Mouse (Mus musculus): ENCODE measurements around the gene Cdkn1b. TPM values are rescaled to one million over a fixed set of nuclear protein-coding genes. Genes with fewer than 3 reads are reported as not detected.

The Cdkn1b gene
- polyA plus RNA-seq, 1 experiment from 2014 or later = 16.1 TPM

DNA sequence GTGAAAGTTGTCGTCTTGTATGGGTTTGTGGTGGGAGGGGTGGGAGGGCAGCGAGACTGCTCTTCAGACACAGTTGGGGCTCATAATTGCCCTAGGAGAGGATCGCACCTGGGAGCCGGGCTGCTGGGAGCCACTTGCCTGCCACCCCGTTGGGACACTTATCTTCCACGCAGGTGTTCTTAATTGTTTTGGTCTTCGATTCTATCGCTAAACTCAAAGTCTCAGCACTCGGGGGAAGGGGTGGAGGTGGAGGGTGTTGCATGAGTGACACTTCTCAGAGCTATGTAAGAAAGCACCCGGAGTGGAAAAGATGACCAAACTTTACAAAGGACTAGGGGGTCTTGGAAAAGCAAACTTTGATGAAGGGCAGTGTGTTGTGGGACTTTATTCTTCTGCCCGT is 3.6 kb upstream of the Cdkn1b start:
- peak overlapping the region; percentile 55 for H3K9ac ChIP-seq (ENCODE audit: low read length)
- H3K36me3 ChIP-seq (ENCODE audit: control insufficient read depth, insufficient read depth, low read length) = no peaks in the 10 kb centered on the region
- peaks cover 3% of the 10 kb centered on the region for H3K4me1 ChIP-seq (ENCODE audit: control insufficient read depth, insufficient read depth, low read length)
- no peaks in the 10 kb centered on the region for H3K27me3 ChIP-seq (ENCODE audit: control insufficient read depth, insufficient read depth, low read length)
- no peaks in the 10 kb centered on the region for H3K9me3 ChIP-seq (ENCODE audit: control insufficient read depth, low read length)
- H3K4me3 ChIP-seq (ENCODE audit: low read depth, low read length) = peak overlapping the region; percentile 41
- ATAC-seq (ENCODE audit: insufficient number of reproducible peaks, low FRiP score, low TSS enrichment, low read depth) = no peak
- peak overlapping the region; percentile 72 for H3K4me2 ChIP-seq (ENCODE audit: low read depth, severe bottlenecking)
- H3K27ac ChIP-seq (replicated peaks; ENCODE audit: low read depth, low read length) = no peak overlapping the region; the same call in 1 of the 2 replicates
- DNase-seq (ENCODE audit: low spot score) = no peak
- under 1% methylated on average over 11 of the region's 11 CpGs for WGBS

DNA sequence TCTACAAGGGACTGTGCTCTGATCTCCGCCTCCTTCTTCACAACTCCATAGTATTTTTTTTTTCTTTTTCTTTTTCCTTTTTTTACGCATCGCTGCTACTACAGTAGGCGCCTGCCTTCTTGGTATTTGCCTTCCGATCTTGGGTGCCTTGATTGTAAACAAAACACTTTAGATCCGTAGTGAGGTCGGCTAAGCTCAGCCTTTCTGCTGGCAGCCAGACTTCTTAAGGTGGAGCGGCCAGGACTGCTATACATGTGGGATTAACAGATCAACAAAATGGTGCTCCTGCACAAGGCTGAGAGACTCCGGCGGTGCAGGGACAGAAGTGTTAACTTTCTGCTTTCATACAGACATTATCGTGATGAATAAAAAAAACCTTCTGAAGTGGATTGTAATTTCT is 3.1 kb upstream of the Cdkn1b start:
- Histone ChIP-seq H3K36me3 (ENCODE audit: control insufficient read depth, insufficient read depth, low read length) (no peaks in the 10 kb centered on the region), H3K4me1 (ENCODE audit: control insufficient read depth, insufficient read depth, low read length) (peaks cover 5% of the 10 kb centered on the region), H3K4me2 (ENCODE audit: low read depth, severe bottlenecking) (peak overlapping the region; percentile 72), H3K9me3 (ENCODE audit: control insufficient read depth, low read length) (no peaks in the 10 kb centered on the region), H3K9ac (ENCODE audit: low read length) (peak overlapping the region; percentile 55), H3K27ac (replicated peaks; ENCODE audit: low read depth, low read length) (no peak overlapping the region), H3K27me3 (ENCODE audit: control insufficient read depth, insufficient read depth, low read length) (no peaks in the 10 kb centered on the region), H3K4me3 (ENCODE audit: low read depth, low read length) (peak overlapping the region; percentile 41)
- no peak for ATAC-seq (ENCODE audit: insufficient number of reproducible peaks, low FRiP score, low TSS enrichment, low read depth)
- under 1% methylated on average over 11 of the region's 11 CpGs for WGBS
- DNase-seq (ENCODE audit: low spot score) = peak; percentile 62

DNA sequence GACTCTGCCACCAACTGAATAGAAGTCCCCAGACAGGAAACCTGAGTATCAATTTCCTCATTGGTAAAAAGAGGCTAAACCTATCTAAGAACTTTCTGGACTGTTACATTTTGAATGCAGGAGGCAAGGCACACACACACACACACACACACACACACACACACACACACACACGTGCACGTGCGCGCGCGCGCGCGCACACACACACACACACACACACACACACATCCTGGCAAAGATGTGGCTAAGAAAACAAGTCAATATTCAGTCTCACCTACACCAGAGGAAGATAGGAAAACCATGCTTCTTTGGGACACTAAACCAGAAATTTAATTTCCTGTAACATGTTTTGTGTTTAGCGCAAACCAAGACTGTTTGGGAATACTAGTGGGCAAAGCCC is 1.4 kb upstream of the Cdkn1b start:
- Histone ChIP-seq H3K27me3 (ENCODE audit: control insufficient read depth, insufficient read depth, low read length) (no peaks in the 10 kb centered on the region), H3K4me3 (ENCODE audit: low read depth, low read length) (no peak overlapping the region), H3K4me1 (ENCODE audit: control insufficient read depth, insufficient read depth, low read length) (peaks cover 9% of the 10 kb centered on the region), H3K9ac (ENCODE audit: low read length) (no peak overlapping the region), H3K36me3 (ENCODE audit: control insufficient read depth, insufficient read depth, low read length) (no peaks in the 10 kb centered on the region), H3K27ac (replicated peaks; ENCODE audit: low read depth, low read length) (no peak overlapping the region), H3K9me3 (ENCODE audit: control insufficient read depth, low read length) (no peaks in the 10 kb centered on the region), H3K4me2 (ENCODE audit: low read depth, severe bottlenecking) (no peak overlapping the region)
- ATAC-seq (ENCODE audit: insufficient number of reproducible peaks, low FRiP score, low TSS enrichment, low read depth) (no peak), DNase-seq (ENCODE audit: low spot score) (no peak)
- 82% methylated on average over 10 of the region's 10 CpGs for WGBS

DNA sequence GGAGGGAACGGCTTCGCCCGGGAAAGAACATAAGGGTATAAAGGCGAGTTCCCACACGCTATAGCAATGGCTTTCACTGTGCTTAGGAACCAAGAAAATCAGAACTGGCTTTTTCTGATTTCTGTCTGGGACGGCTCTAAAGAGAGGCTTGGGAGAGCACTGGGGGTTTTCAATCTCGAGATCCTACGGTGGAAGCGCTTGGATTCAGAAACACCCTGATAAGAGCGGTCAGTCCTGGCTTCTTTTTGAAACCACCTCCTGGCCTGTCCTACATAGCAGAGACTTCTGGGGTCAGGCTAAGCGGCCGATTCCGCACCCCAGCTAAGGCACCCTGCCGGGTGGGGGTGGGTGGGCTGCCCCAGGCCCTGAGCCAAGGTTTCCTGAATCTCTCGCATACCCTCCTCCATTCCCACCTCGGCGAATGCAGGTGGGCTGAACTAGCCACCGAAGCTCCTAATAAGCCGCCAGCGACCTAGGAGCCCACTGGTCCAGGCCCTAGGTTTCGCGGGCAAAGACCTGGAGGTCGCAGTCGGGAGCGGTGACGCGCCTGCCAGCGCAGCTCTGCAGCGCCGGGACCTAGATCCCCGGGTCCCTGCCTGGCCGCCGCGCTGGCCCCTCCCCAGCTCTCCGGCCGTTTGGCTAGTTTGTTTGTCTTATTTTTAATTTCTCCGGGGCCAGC is 551 bp upstream of the Cdkn1b start:
- Histone ChIP-seq H3K4me2 (ENCODE audit: low read depth, severe bottlenecking) (peak overlapping the region; percentile 78), H3K27ac (replicated peaks; ENCODE audit: low read depth, low read length) (peak overlapping the region; percentile 70), H3K27me3 (ENCODE audit: control insufficient read depth, insufficient read depth, low read length) (no peaks in the 10 kb centered on the region), H3K9ac (ENCODE audit: low read length) (peak overlapping the region; percentile 66), H3K36me3 (ENCODE audit: control insufficient read depth, insufficient read depth, low read length) (no peaks in the 10 kb centered on the region), H3K9me3 (ENCODE audit: control insufficient read depth, low read length) (no peaks in the 10 kb centered on the region), H3K4me1 (ENCODE audit: control insufficient read depth, insufficient read depth, low read length) (peaks cover 9% of the 10 kb centered on the region), H3K4me3 (ENCODE audit: low read depth, low read length) (peak overlapping the region; percentile 91)
- 3% methylated on average over 37 of the region's 37 CpGs for WGBS
- DNase-seq (ENCODE audit: low spot score) (no peak), ATAC-seq (ENCODE audit: insufficient number of reproducible peaks, low FRiP score, low TSS enrichment, low read depth) (peak; percentile 61)

DNA sequence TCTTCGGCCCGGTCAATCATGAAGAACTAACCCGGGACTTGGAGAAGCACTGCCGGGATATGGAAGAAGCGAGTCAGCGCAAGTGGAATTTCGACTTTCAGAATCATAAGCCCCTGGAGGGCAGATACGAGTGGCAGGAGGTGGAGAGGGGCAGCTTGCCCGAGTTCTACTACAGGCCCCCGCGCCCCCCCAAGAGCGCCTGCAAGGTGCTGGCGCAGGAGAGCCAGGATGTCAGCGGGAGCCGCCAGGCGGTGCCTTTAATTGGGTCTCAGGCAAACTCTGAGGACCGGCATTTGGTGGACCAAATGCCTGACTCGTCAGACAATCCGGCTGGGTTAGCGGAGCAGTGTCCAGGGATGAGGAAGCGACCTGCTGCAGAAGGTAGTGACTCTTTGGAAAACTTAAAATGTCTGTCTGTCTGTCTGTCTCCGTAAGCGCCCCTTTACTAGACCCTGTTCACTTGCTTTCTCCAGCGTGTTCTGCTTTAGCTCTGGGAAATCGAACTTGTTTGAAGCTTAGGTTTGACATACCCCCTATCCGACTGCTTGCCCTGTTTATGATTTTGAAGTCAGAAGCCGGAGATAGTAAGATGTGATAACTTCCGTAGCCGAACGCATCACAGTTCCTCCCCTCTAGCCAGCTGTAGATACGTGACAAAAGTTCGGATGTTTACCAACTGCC is 953 bp downstream of the Cdkn1b start:
- H3K36me3 ChIP-seq (ENCODE audit: control insufficient read depth, insufficient read depth, low read length) = no peaks in the 10 kb centered on the region
- peak overlapping the region; percentile 70 for H3K27ac ChIP-seq (replicated peaks; ENCODE audit: low read depth, low read length)
- no peaks in the 10 kb centered on the region for H3K27me3 ChIP-seq (ENCODE audit: control insufficient read depth, insufficient read depth, low read length)
- DNase-seq (ENCODE audit: low spot score) = peak; percentile 62
- H3K9ac ChIP-seq (ENCODE audit: low read length) = peak overlapping the region; percentile 66
- H3K4me2 ChIP-seq (ENCODE audit: low read depth, severe bottlenecking) = peak overlapping the region; percentile 78
- no peak for ATAC-seq (ENCODE audit: insufficient number of reproducible peaks, low FRiP score, low TSS enrichment, low read depth)
- H3K9me3 ChIP-seq (ENCODE audit: control insufficient read depth, low read length) = no peaks in the 10 kb centered on the region
- H3K4me1 ChIP-seq (ENCODE audit: control insufficient read depth, insufficient read depth, low read length) = peaks cover 9% of the 10 kb centered on the region
- H3K4me3 ChIP-seq (ENCODE audit: low read depth, low read length) = peak overlapping the region; percentile 91
- under 1% methylated on average over 32 of the region's 32 CpGs for WGBS

DNA sequence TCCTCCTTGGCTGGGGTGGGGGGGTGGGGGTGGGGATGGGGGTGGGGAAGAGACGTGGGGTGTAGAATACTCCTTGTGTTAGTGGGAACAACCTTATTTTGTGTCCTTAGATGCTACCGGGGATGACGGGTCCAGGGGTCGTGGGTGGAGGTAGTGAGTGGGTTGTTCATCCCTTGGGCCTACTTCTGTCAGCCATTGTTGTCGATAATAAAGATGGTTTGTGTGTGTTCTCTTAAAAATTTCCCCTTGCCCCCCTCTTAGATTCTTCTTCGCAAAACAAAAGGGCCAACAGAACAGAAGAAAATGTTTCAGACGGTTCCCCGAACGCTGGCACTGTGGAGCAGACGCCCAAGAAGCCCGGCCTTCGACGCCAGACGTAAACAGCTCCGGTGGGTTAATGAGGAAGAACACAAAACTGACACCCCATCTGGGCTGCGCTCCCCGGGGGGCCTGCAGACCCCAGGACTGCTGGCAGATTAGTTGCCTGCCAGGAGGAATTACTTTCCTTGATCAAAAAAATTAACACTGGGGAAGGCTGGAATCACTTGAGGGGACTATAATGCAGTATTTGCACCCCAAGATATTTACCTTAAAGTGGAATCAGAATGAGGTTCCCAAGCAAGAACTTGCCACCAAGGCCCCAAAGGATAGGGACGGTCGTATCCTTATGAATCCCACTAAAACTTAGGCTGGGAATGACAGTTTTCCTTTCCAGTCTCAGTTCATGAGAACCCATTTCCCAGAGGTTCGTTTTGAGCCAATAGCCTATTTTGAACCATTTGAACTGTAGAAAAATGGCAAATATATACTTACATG is 1.7 kb downstream of the Cdkn1b start:
- Histone ChIP-seq H3K4me3 (ENCODE audit: low read depth, low read length) (peak overlapping the region; percentile 91), H3K27ac (replicated peaks; ENCODE audit: low read depth, low read length) (no peak overlapping the region), H3K9ac (ENCODE audit: low read length) (peak overlapping the region; percentile 66), H3K4me1 (ENCODE audit: control insufficient read depth, insufficient read depth, low read length) (peaks cover 6% of the 10 kb centered on the region; the same call in 1 of the 2 replicates), H3K4me2 (ENCODE audit: low read depth, severe bottlenecking) (peak overlapping the region; percentile 78), H3K36me3 (ENCODE audit: control insufficient read depth, insufficient read depth, low read length) (no peaks in the 10 kb centered on the region), H3K27me3 (ENCODE audit: control insufficient read depth, insufficient read depth, low read length) (no peaks in the 10 kb centered on the region), H3K9me3 (ENCODE audit: control insufficient read depth, low read length) (no peaks in the 10 kb centered on the region)
- 9% methylated on average over 20 of the region's 20 CpGs for WGBS
- DNase-seq (ENCODE audit: low spot score) (no peak), ATAC-seq (ENCODE audit: insufficient number of reproducible peaks, low FRiP score, low TSS enrichment, low read depth) (no peak)

DNA sequence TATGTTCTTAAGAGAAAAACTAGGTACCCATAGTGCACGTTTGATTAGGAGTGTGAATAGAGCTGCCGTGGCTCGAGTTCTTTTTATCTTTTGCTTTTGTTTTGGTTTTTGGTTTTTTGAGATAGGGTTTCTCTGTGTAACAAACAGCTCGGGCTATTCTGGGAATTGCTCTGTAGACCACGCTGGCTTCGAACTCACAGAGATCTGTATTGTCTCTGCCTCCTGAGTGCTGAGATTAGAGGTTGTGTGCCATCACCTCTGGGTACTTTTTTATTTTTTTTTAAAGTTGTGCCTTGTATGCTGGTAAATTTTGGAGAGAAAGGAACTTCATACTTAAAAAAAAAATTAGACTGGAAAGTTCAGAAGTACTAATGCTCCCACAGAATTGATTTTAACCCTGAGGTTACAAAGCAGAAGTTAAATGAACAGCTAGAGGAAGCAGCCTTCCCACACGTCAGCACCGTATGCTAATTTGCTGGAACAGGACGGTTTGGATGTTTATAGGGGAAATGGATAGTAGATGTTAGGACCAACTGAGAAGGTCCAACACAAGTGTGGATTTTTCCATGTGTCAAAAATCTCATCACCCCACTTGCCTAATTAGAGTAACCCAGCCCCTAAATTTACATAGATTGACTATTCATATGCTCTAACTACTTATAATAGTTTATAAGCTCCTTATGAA is 2.5 kb downstream of the Cdkn1b start:
- no peak for ATAC-seq (ENCODE audit: insufficient number of reproducible peaks, low FRiP score, low TSS enrichment, low read depth)
- 72% methylated on average over 9 of the region's 9 CpGs for WGBS
- Histone ChIP-seq H3K4me3 (ENCODE audit: low read depth, low read length) (peak overlapping the region; percentile 91), H3K36me3 (ENCODE audit: control insufficient read depth, insufficient read depth, low read length) (no peaks in the 10 kb centered on the region), H3K9me3 (ENCODE audit: control insufficient read depth, low read length) (no peaks in the 10 kb centered on the region), H3K4me2 (ENCODE audit: low read depth, severe bottlenecking) (peak overlapping the region; percentile 78), H3K4me1 (ENCODE audit: control insufficient read depth, insufficient read depth, low read length) (peaks cover 6% of the 10 kb centered on the region; the same call in 1 of the 2 replicates), H3K27me3 (ENCODE audit: control insufficient read depth, insufficient read depth, low read length) (no peaks in the 10 kb centered on the region), H3K27ac (replicated peaks; ENCODE audit: low read depth, low read length) (no peak overlapping the region), H3K9ac (ENCODE audit: low read length) (no peak overlapping the region)
- no peak for DNase-seq (ENCODE audit: low spot score)

DNA sequence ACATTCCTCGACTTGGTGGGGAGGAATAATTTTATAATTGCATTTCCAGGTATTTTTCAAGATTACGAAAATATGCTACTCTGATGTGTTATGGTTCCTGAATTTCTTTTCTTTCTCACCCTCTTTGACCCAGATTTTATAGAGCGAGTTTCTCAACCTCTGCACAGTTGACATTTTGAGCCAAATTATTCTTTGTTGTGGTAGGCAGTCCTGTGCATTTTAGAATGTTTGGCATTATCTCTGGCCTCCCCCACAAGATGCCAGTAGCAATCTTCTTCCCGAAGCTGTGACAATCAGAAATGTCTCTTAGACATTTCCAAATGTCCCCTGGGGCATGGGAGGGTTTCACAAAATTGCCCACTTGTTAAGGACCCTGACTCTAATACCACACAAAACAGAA is 3.5 kb downstream of the Cdkn1b start:
- ATAC-seq (ENCODE audit: insufficient number of reproducible peaks, low FRiP score, low TSS enrichment, low read depth) (no peak), DNase-seq (ENCODE audit: low spot score) (no peak)
- no peak overlapping the region for H3K4me3 ChIP-seq (ENCODE audit: low read depth, low read length)
- no peak overlapping the region for H3K9ac ChIP-seq (ENCODE audit: low read length)
- H3K9me3 ChIP-seq (ENCODE audit: control insufficient read depth, low read length) = no peaks in the 10 kb centered on the region
- H3K4me1 ChIP-seq (ENCODE audit: control insufficient read depth, insufficient read depth, low read length) = peaks cover 6% of the 10 kb centered on the region; the same call in 1 of the 2 replicates
- H3K4me2 ChIP-seq (ENCODE audit: low read depth, severe bottlenecking) = no peak overlapping the region
- no peaks in the 10 kb centered on the region for H3K36me3 ChIP-seq (ENCODE audit: control insufficient read depth, insufficient read depth, low read length)
- 81% methylated on average over 4 of the region's 4 CpGs for WGBS
- no peak overlapping the region for H3K27ac ChIP-seq (replicated peaks; ENCODE audit: low read depth, low read length)
- H3K27me3 ChIP-seq (ENCODE audit: control insufficient read depth, insufficient read depth, low read length) = no peaks in the 10 kb centered on the region

All from limb, embryonic 11.5 days (tissue).